ENCODE assay signal across 8 mouse cellular contexts in genomic region chr19:6126289-6126688, GRCm38 (mm10). TPM values are rescaled to one million over a fixed set of nuclear protein-coding genes. Genes with fewer than 3 reads are reported as not detected.
A peak's percentile ranks its signal among the peaks of the same experiment; 100 is the strongest.
DNase-seq lines count a peak whose midpoint lies in the region; ATAC-seq lines count a peak whose summit lies in the region.

No protein-coding gene starts in this region.

- H3K4me1 ChIP-seq in limb, embryonic 10.5 days = peaks cover 18% of the 10 kb centered on the region
- H3K4me1 ChIP-seq in forebrain, embryonic 12.5 days = 0 out of 2 replicates have a peak, but pooled peaks cover 7% of the 10 kb centered on the region

- no peak overlapping the region for H3K27ac ChIP-seq in limb, embryonic 10.5 days
- H3K27ac ChIP-seq in forebrain, embryonic 12.5 days = no peak overlapping the region

- 0 out of 2 replicates have a peak, but pooled peaks cover 5% of the 10 kb centered on the region for H3K36me3 ChIP-seq in limb, embryonic 10.5 days
- H3K36me3 ChIP-seq in forebrain, embryonic 12.5 days (replicated peaks) = no peaks in the 10 kb centered on the region

- no peak overlapping the region for H3K9ac ChIP-seq in forebrain, embryonic 12.5 days

- peak; percentile 64 for DNase-seq in adrenal gland, postnatal 14 days
- DNase-seq in adrenal gland, postnatal 25 days = no peak
- DNase-seq in left cerebral cortex, postnatal 4 days = peak; percentile 32
- no peak for DNase-seq in left cerebral cortex, adult 8-10 months (ENCODE audit: low spot score in 2 of 2)
- peak; percentile 77 for DNase-seq in c-Kit-positive CD71-positive TER-119-positive erythroid progenitor cells, embryonic 14.5 days (ENCODE audit: low spot score)
- DNase-seq in limb, embryonic 10.5 days (ENCODE audit: low spot score) = peak; percentile 45
- peak; percentile 90 for DNase-seq in naive thymus-derived CD4-positive, alpha-beta T cell, adult 2 months (ENCODE audit: low read depth)

- no peaks in the 10 kb centered on the region for H3K9me3 ChIP-seq in limb, embryonic 10.5 days (replicated peaks)
- no peaks in the 10 kb centered on the region for H3K9me3 ChIP-seq in forebrain, embryonic 12.5 days

- H3K27me3 ChIP-seq in limb, embryonic 10.5 days (ENCODE audit: low read depth, poor library complexity, severe bottlenecking) = no peaks in the 10 kb centered on the region
- H3K27me3 ChIP-seq in forebrain, embryonic 12.5 days = no peaks in the 10 kb centered on the region

- H3K4me2 ChIP-seq in forebrain, embryonic 12.5 days = no peak overlapping the region

- intact Hi-C loops in left cerebral cortex, postnatal 4 days (cut with DNase I) = no loop called here

- H3K4me3 ChIP-seq in limb, embryonic 10.5 days = no peak overlapping the region
- H3K4me3 ChIP-seq in forebrain, embryonic 12.5 days (replicated peaks) = no peak overlapping the region

- 20% methylated on average over 4 of the region's 4 CpGs for WGBS in limb, embryonic 10.5 days
- 24% methylated on average over 4 of the region's 4 CpGs for WGBS in forebrain, embryonic 12.5 days

- ATAC-seq in forebrain, embryonic 12.5 days (ENCODE audit: low FRiP score) = no peak

RNA-seq across cellular contexts. Expression of gene Snx15, which starts 1.8 kb away (rescaled TPM):
- total RNA-seq in adrenal gland, postnatal 14 days (2021) = 21.7 and 23.6 TPM in 2 replicates
- 23.5 and 26.9 TPM in 2 replicates for total RNA-seq in adrenal gland, postnatal 25 days (2021)
- total RNA-seq in left cerebral cortex, postnatal 4 days (2021) = 10 to 100 TPM; 36.0 to 41.2 TPM
- 10 to 100 TPM; 36.9 to 50.9 (median 45.7) TPM for total RNA-seq in left cerebral cortex, adult 8-10 months (2022)
- 25.7 and 28.7 TPM in 2 replicates for polyA plus RNA-seq in limb, embryonic 10.5 days (2016; fragmentation: Nextera tagmentation; extraction: Ambion mirVana)
- 24.6 and 26.0 TPM in 2 replicates for polyA plus RNA-seq in forebrain, embryonic 12.5 days (2016; fragmentation: Nextera tagmentation; extraction: Ambion mirVana)

RNA-seq across cellular contexts. Expression of gene Sac3d1, which starts 7.8 kb away (rescaled TPM):
- 12.9 and 15.4 TPM in 2 replicates for total RNA-seq in adrenal gland, postnatal 14 days (2021)
- 15.1 and 19.5 TPM in 2 replicates for total RNA-seq in adrenal gland, postnatal 25 days (2021)
- 10 to 100 TPM; 25.4 to 25.9 TPM for total RNA-seq in left cerebral cortex, postnatal 4 days (2021)
- 10 to 100 TPM; 13.0 to 20.1 (median 16.1) TPM for total RNA-seq in left cerebral cortex, adult 8-10 months (2022)
- polyA plus RNA-seq in limb, embryonic 10.5 days (2016; fragmentation: Nextera tagmentation; extraction: Ambion mirVana) = 65.4 and 73.3 TPM in 2 replicates
- 55.2 and 56.6 TPM in 2 replicates for polyA plus RNA-seq in forebrain, embryonic 12.5 days (2016; fragmentation: Nextera tagmentation; extraction: Ambion mirVana)

RNA-seq across cellular contexts. Expression of gene Batf2, which starts 14.5 kb away (rescaled TPM):
- 0.52 and 1.5 TPM in 2 replicates for total RNA-seq in adrenal gland, postnatal 14 days (2021)
- total RNA-seq in adrenal gland, postnatal 25 days (2021) = 1.00 and 2.1 TPM in 2 replicates
- total RNA-seq in left cerebral cortex, postnatal 4 days (2021) = not detected
- 1 to 10 TPM in 1 of 4 experiments, under 1 TPM in 3; 0.67 to 1.4 (median 0.76) TPM for total RNA-seq in left cerebral cortex, adult 8-10 months (2022)
- not detected in 2 replicates for polyA plus RNA-seq in limb, embryonic 10.5 days (2016; fragmentation: Nextera tagmentation; extraction: Ambion mirVana)
- polyA plus RNA-seq in forebrain, embryonic 12.5 days (2016; fragmentation: Nextera tagmentation; extraction: Ambion mirVana) = not detected in 2 replicates

RNA-seq across cellular contexts. Expression of gene Arl2, which starts 15.1 kb away (rescaled TPM):
- total RNA-seq in adrenal gland, postnatal 14 days (2021) = 61.2 and 61.5 TPM in 2 replicates
- 74.5 and 74.7 TPM in 2 replicates for total RNA-seq in adrenal gland, postnatal 25 days (2021)
- 10 to 100 TPM; 54.3 to 62.5 TPM for total RNA-seq in left cerebral cortex, postnatal 4 days (2021)
- 100 to 1,000 TPM in 2 of 4 experiments, 10 to 100 TPM in 2; 89.4 to 109 (median 102) TPM for total RNA-seq in left cerebral cortex, adult 8-10 months (2022)
- polyA plus RNA-seq in limb, embryonic 10.5 days (2016; fragmentation: Nextera tagmentation; extraction: Ambion mirVana) = 97.0 and 112 TPM in 2 replicates
- 77.4 and 80.5 TPM in 2 replicates for polyA plus RNA-seq in forebrain, embryonic 12.5 days (2016; fragmentation: Nextera tagmentation; extraction: Ambion mirVana)

RNA-seq across cellular contexts. Expression of gene Naaladl1, which starts 20.7 kb away (rescaled TPM):
- 0.33 TPM in 1 of 2 replicates, not detected in the other for total RNA-seq in adrenal gland, postnatal 14 days (2021)
- total RNA-seq in adrenal gland, postnatal 25 days (2021) = 0.24 and 0.38 TPM in 2 replicates
- under 1 TPM; 0.14 to 0.32 TPM for total RNA-seq in left cerebral cortex, postnatal 4 days (2021)
- total RNA-seq in left cerebral cortex, adult 8-10 months (2022) = under 1 TPM; 0.14 to 0.44 (median 0.17) TPM
- 0.54 and 0.75 TPM in 2 replicates for polyA plus RNA-seq in limb, embryonic 10.5 days (2016; fragmentation: Nextera tagmentation; extraction: Ambion mirVana)
- 0.81 and 1.2 TPM in 2 replicates for polyA plus RNA-seq in forebrain, embryonic 12.5 days (2016; fragmentation: Nextera tagmentation; extraction: Ambion mirVana)

Comparison
In these comparisons a context has a peak if more than half of its experiments do, and no peak if none do; other contexts are left out.
1. DNase-seq: peak in adrenal gland, postnatal 14 days (single experiment), left cerebral cortex, postnatal 4 days (single experiment), c-Kit-positive CD71-positive TER-119-positive erythroid progenitor cells, embryonic 14.5 days (single experiment), limb, embryonic 10.5 days (single experiment) and naive thymus-derived CD4-positive, alpha-beta T cell, adult 2 months (single experiment); none in adrenal gland, postnatal 25 days (single experiment) and left cerebral cortex, adult 8-10 months (0 of 2).